Mouse (Mus musculus): ENCODE measurements around the gene Agap2. TPM values are rescaled to one million over a fixed set of nuclear protein-coding genes. Genes with fewer than 3 reads are reported as not detected.

Gene Agap2
- 0.68 and 1.2 TPM in 2 replicates for polyA plus RNA-seq (2014; fragmentation: Nextera tagmentation; extraction: Ambion mirVana)

- H3K4me3 ChIP-seq (ENCODE audit: low read depth, low read length): no peak within 1 kb of the TSS
- H3K4me2 ChIP-seq (replicated peaks; ENCODE audit: low read depth, low read length): no peak within 1 kb of the TSS
- WGBS: 69% methylated on average over 9 of the region's 9 CpGs
- ATAC-seq (ENCODE audit: low FRiP score) (no peak), DNase-seq (ENCODE audit: low spot score) (no peak)
- H3K36me3 ChIP-seq (ENCODE audit: control insufficient read depth, insufficient read depth, low read length): no peaks in the 10 kb centered on the region
- peaks cover 20% of the 10 kb centered on the region for H3K27me3 ChIP-seq (ENCODE audit: control insufficient read depth, insufficient read depth, low read length)
- H3K4me1 ChIP-seq (replicated peaks; ENCODE audit: control insufficient read depth, insufficient read depth, low read length): peaks cover 10% of the 10 kb centered on the region; the same call in 1 of the 2 replicates
- no peak within 1 kb of the TSS for H3K27ac ChIP-seq (ENCODE audit: low read depth, low read length)
- no peak within 1 kb of the TSS for H3K9ac ChIP-seq (ENCODE audit: low read depth, low read length)
- no peaks in the 10 kb centered on the region for H3K9me3 ChIP-seq (ENCODE audit: control insufficient read depth, low read length)
These were observed at the start of gene Agap2 for GRCm38 (mm10) chr10:127075080-127075479. Gene Agap2, plus strand, starts transcription at chr10:127075284.

- peak; percentile 95 for DNase-seq (ENCODE audit: low spot score)
- ATAC-seq (ENCODE audit: low FRiP score): peak; percentile 90
- peak within 1 kb of the TSS; percentile 72 for H3K27ac ChIP-seq (ENCODE audit: low read depth, low read length)
- H3K4me2 ChIP-seq (replicated peaks; ENCODE audit: low read depth, low read length): peak within 1 kb of the TSS; percentile 89
- H3K4me1 ChIP-seq (replicated peaks; ENCODE audit: control insufficient read depth, insufficient read depth, low read length): no peaks in the 10 kb centered on the region; the same call in 1 of the 2 replicates
- peak within 1 kb of the TSS; percentile 93 for H3K9ac ChIP-seq (ENCODE audit: low read depth, low read length)
- no peaks in the 10 kb centered on the region for H3K27me3 ChIP-seq (ENCODE audit: control insufficient read depth, insufficient read depth, low read length)
- H3K9me3 ChIP-seq (ENCODE audit: control insufficient read depth, low read length): no peaks in the 10 kb centered on the region
- WGBS: 6% methylated on average over 56 of the region's 56 CpGs
- H3K4me3 ChIP-seq (ENCODE audit: low read depth, low read length): peak within 1 kb of the TSS; percentile 87
- no peaks in the 10 kb centered on the region for H3K36me3 ChIP-seq (ENCODE audit: control insufficient read depth, insufficient read depth, low read length)
These were observed 44.5 kb upstream of the Agap2 start, which contains the start of gene Tsfm for GRCm38 (mm10) chr10:127030336-127031296. Gene Tsfm, minus strand, starts transcription at chr10:127030840.

GRCm38 (mm10) chr10:127033301-127033741, 41.8 kb upstream of the Agap2 start:
- Histone ChIP-seq H3K9me3 (ENCODE audit: control insufficient read depth, low read length) (no peaks in the 10 kb centered on the region), H3K4me2 (replicated peaks; ENCODE audit: low read depth, low read length) (no peak overlapping the region), H3K4me3 (ENCODE audit: low read depth, low read length) (no peak overlapping the region), H3K9ac (ENCODE audit: low read depth, low read length) (no peak overlapping the region), H3K27me3 (ENCODE audit: control insufficient read depth, insufficient read depth, low read length) (no peaks in the 10 kb centered on the region), H3K4me1 (replicated peaks; ENCODE audit: control insufficient read depth, insufficient read depth, low read length) (no peaks in the 10 kb centered on the region; the same call in 1 of the 2 replicates), H3K27ac (ENCODE audit: low read depth, low read length) (no peak overlapping the region), H3K36me3 (ENCODE audit: control insufficient read depth, insufficient read depth, low read length) (no peaks in the 10 kb centered on the region)
- ATAC-seq (ENCODE audit: low FRiP score) (no peak), DNase-seq (ENCODE audit: low spot score) (no peak)
- WGBS: 79% methylated on average over 7 of the region's 8 CpGs

- no peak for ATAC-seq (ENCODE audit: low FRiP score)
These were observed 38.8 kb upstream of the Agap2 start for GRCm38 (mm10) chr10:127036273-127036672.

GRCm38 (mm10) chr10:127037641-127038040, 37.4 kb upstream of the Agap2 start:
- H3K9ac ChIP-seq (ENCODE audit: low read depth, low read length): no peak overlapping the region
- WGBS: 72% methylated on average over 12 of the region's 12 CpGs
- ATAC-seq (ENCODE audit: low FRiP score): no peak
- H3K27ac ChIP-seq (ENCODE audit: low read depth, low read length): no peak overlapping the region
- peaks cover 3% of the 10 kb centered on the region; the same call in 1 of the 2 replicates for H3K4me1 ChIP-seq (replicated peaks; ENCODE audit: control insufficient read depth, insufficient read depth, low read length)
- no peak overlapping the region for H3K4me2 ChIP-seq (replicated peaks; ENCODE audit: low read depth, low read length)
- no peak for DNase-seq (ENCODE audit: low spot score)
- no peak overlapping the region for H3K4me3 ChIP-seq (ENCODE audit: low read depth, low read length)
- no peaks in the 10 kb centered on the region for H3K27me3 ChIP-seq (ENCODE audit: control insufficient read depth, insufficient read depth, low read length)
- no peaks in the 10 kb centered on the region for H3K36me3 ChIP-seq (ENCODE audit: control insufficient read depth, insufficient read depth, low read length)
- H3K9me3 ChIP-seq (ENCODE audit: control insufficient read depth, low read length): no peaks in the 10 kb centered on the region

More at GRCm38 (mm10) chr10:127036273-127036672, 38.8 kb upstream of the Agap2 start:
- Histone ChIP-seq H3K4me1 (replicated peaks; ENCODE audit: control insufficient read depth, insufficient read depth, low read length) (0 out of 2 replicates have a peak, but pooled peaks cover 3% of the 10 kb centered on the region), H3K9me3 (ENCODE audit: control insufficient read depth, low read length) (no peaks in the 10 kb centered on the region), H3K27ac (ENCODE audit: low read depth, low read length) (no peak overlapping the region), H3K4me2 (replicated peaks; ENCODE audit: low read depth, low read length) (no peak overlapping the region), H3K9ac (ENCODE audit: low read depth, low read length) (no peak overlapping the region), H3K27me3 (ENCODE audit: control insufficient read depth, insufficient read depth, low read length) (no peaks in the 10 kb centered on the region), H3K36me3 (ENCODE audit: control insufficient read depth, insufficient read depth, low read length) (no peaks in the 10 kb centered on the region), H3K4me3 (ENCODE audit: low read depth, low read length) (no peak overlapping the region)
- WGBS: 86% methylated on average over 12 of the region's 12 CpGs
- DNase-seq (ENCODE audit: low spot score): no peak

- peak; percentile 29 for DNase-seq (ENCODE audit: low spot score)
These were observed 34.4 kb upstream of the Agap2 start for GRCm38 (mm10) chr10:127040569-127041214.

GRCm38 (mm10) chr10:127041274-127041766, 33.8 kb upstream of the Agap2 start, which contains the start of the genes Mettl1 and Eef1akmt3:
Gene Mettl1, plus strand, starts transcription at chr10:127041414.
Gene Eef1akmt3, minus strand, starts transcription at chr10:127041513.
- Histone ChIP-seq H3K27me3 (ENCODE audit: control insufficient read depth, insufficient read depth, low read length) (no peaks in the 10 kb centered on the region), H3K9ac (ENCODE audit: low read depth, low read length) (peak within 1 kb of the TSS; percentile 67), H3K4me2 (replicated peaks; ENCODE audit: low read depth, low read length) (peak within 1 kb of the TSS; percentile 90), H3K27ac (ENCODE audit: low read depth, low read length) (0 out of 2 replicates have a peak within 1 kb of the TSS, but pooled peaks have one; percentile 25), H3K9me3 (ENCODE audit: control insufficient read depth, low read length) (no peaks in the 10 kb centered on the region), H3K4me3 (ENCODE audit: low read depth, low read length) (peak within 1 kb of the TSS; percentile 80), H3K36me3 (ENCODE audit: control insufficient read depth, insufficient read depth, low read length) (no peaks in the 10 kb centered on the region), H3K4me1 (replicated peaks; ENCODE audit: control insufficient read depth, insufficient read depth, low read length) (peaks cover 3% of the 10 kb centered on the region; the same call in 1 of the 2 replicates)
- no peak for DNase-seq (ENCODE audit: low spot score)
- WGBS: under 1% methylated on average over 28 of the region's 28 CpGs
- ATAC-seq (ENCODE audit: low FRiP score): peak; percentile 74

More at GRCm38 (mm10) chr10:127040569-127041214, 34.4 kb upstream of the Agap2 start:
- Histone ChIP-seq H3K27ac (ENCODE audit: low read depth, low read length) (no peak overlapping the region), H3K27me3 (ENCODE audit: control insufficient read depth, insufficient read depth, low read length) (no peaks in the 10 kb centered on the region), H3K36me3 (ENCODE audit: control insufficient read depth, insufficient read depth, low read length) (no peaks in the 10 kb centered on the region), H3K9ac (ENCODE audit: low read depth, low read length) (peak overlapping the region; percentile 67), H3K4me1 (replicated peaks; ENCODE audit: control insufficient read depth, insufficient read depth, low read length) (peaks cover 3% of the 10 kb centered on the region; the same call in 1 of the 2 replicates), H3K4me3 (ENCODE audit: low read depth, low read length) (peak overlapping the region; percentile 80), H3K4me2 (replicated peaks; ENCODE audit: low read depth, low read length) (peak overlapping the region; percentile 90), H3K9me3 (ENCODE audit: control insufficient read depth, low read length) (no peaks in the 10 kb centered on the region)
- ATAC-seq (ENCODE audit: low FRiP score): no peak
- 1% methylated on average over 20 of the region's 20 CpGs for WGBS

- Histone ChIP-seq H3K9me3 (ENCODE audit: control insufficient read depth, low read length) (no peaks in the 10 kb centered on the region), H3K36me3 (ENCODE audit: control insufficient read depth, insufficient read depth, low read length) (no peaks in the 10 kb centered on the region), H3K4me2 (replicated peaks; ENCODE audit: low read depth, low read length) (peak overlapping the region; percentile 90), H3K27ac (ENCODE audit: low read depth, low read length) (0 out of 2 replicates have a peak overlapping the region, but pooled peaks have one; percentile 25), H3K27me3 (ENCODE audit: control insufficient read depth, insufficient read depth, low read length) (no peaks in the 10 kb centered on the region), H3K4me3 (ENCODE audit: low read depth, low read length) (peak overlapping the region; percentile 80), H3K9ac (ENCODE audit: low read depth, low read length) (peak overlapping the region; percentile 67), H3K4me1 (replicated peaks; ENCODE audit: control insufficient read depth, insufficient read depth, low read length) (peaks cover 3% of the 10 kb centered on the region; the same call in 1 of the 2 replicates)
- DNase-seq (ENCODE audit: low spot score) (peak; percentile 95), ATAC-seq (ENCODE audit: low FRiP score) (peak; percentile 90)
- WGBS: under 1% methylated on average over 44 of the region's 44 CpGs
These were observed 33.2 kb upstream of the Agap2 start for GRCm38 (mm10) chr10:127041774-127042338.

All from hindbrain, embryonic 11.5 days (tissue).